Mouse (Mus musculus) midbrain, postnatal 0 days (tissue): ENCODE results near the gene Cradd. TPM values are rescaled to one million over a fixed set of nuclear protein-coding genes. Genes with fewer than 3 reads are reported as not detected.

Experiments used
- ATAC-seq: fragments of 200-750 bp; cut with Nextera tagmentation; 2 replicates; pipeline ENCODE4 v1.8.0; 2017; ENCODE audit warnings: moderate number of reproducible peaks, mild to moderate bottlenecking, moderate TSS enrichment, moderate library complexity; ENCODE audit not compliant: low FRiP score
- DNase-seq: peaks from one replicate; pipeline ENCODE4 v3.0.0-alpha.2; 2015; ENCODE audit warnings: low spot score
- H3K27ac ChIP-seq: fragments of 300-500 bp; sonication (generic); 2 replicates; pipeline ENCODE4 v1.5.1; 2014; ENCODE audit warnings: low read depth, mild to moderate bottlenecking, low read length, mixed read lengths
- H3K27me3 ChIP-seq: fragments of 300-500 bp; sonication (generic); 2 replicates; pipeline ENCODE4 v1.6.1; 2014; ENCODE audit warnings: low read length, control low read depth, mixed read lengths; ENCODE audit not compliant: insufficient read depth
- H3K36me3 ChIP-seq: fragments of 300-500 bp; sonication (generic); 2 replicates; pipeline ENCODE4 v1.6.1; 2014; ENCODE audit warnings: low read length, control low read depth, mixed read lengths; ENCODE audit not compliant: insufficient read depth
- H3K4me1 ChIP-seq: fragments of 300-500 bp; sonication (generic); 2 replicates; pipeline ENCODE4 v1.6.1; 2014; ENCODE audit warnings: mild to moderate bottlenecking, control low read depth, antibody characterized with exemption, low read length, mixed read lengths; ENCODE audit not compliant: insufficient read depth
- H3K4me2 ChIP-seq: fragments of 300-500 bp; sonication (generic); 2 replicates; pipeline ENCODE4 v1.6.1; 2014; ENCODE audit warnings: low read depth, mild to moderate bottlenecking, low read length, mixed read lengths; ENCODE audit not compliant: poor library complexity, severe bottlenecking
- H3K4me3 ChIP-seq: fragments of 300-500 bp; sonication (generic); 2 replicates; pipeline ENCODE4 v1.5.1; 2014; ENCODE audit warnings: low read depth, mild to moderate bottlenecking, low read length, moderate library complexity
- H3K9ac ChIP-seq: fragments of 300-500 bp; sonication (generic); replicated peaks from 2 replicates; pipeline ENCODE4 v1.6.1; 2014; ENCODE audit warnings: mild to moderate bottlenecking, low read length, moderate library complexity, mixed read lengths; ENCODE audit not compliant: poor library complexity, severe bottlenecking
- H3K9me3 ChIP-seq: fragments of 300-500 bp; sonication (generic); 2 replicates; pipeline ENCODE4 v1.6.1; 2016; ENCODE audit warnings: low read length, control low read depth
- CTCF ChIP-seq: IDR thresholded peaks from 2 replicates; pipeline ENCODE4 v1.5.1; 2016; ENCODE audit warnings: antibody characterized with exemption, mild to moderate bottlenecking
- WGBS: fragments of 180-500 bp; shearing (Covaris S2); extraction: QIAGEN DNeasy Blood & Tissue Kit; methylation state at CpG from one replicate; pipeline ENCODE4 v1.1.7; 2014; 5-methylcytosine and 5-hydroxymethylcytosine counted together
- polyA plus RNA-seq: library from polyadenylated mRNA; unstranded; fragments of >200 nt; fragmentation: Nextera tagmentation; extraction: Ambion mirVana; gene quantifications from 2 replicates; pipeline ENCODE4 v1.2.1, GENCODE M21; 2015
- total RNA-seq: library from RNA; depleted of rRNA; stranded (reverse); fragments of >200 nt; gene quantifications from 2 replicates; pipeline ENCODE4 v1.2.3, GENCODE M21; 2014

Cradd gene
- total and polyA plus RNA-seq, 2 experiments from 2014 or later: 8.2 to 9.2 TPM

- no peak for DNase-seq
- TF ChIP-seq CTCF: no peak
- no peaks in the 10 kb centered on the region for H3K4me1 ChIP-seq
- 80% methylated on average over 7 of the region's 7 CpGs for WGBS
- H3K36me3 ChIP-seq: no peaks in the 10 kb centered on the region
- no peak for ATAC-seq
- no peaks in the 10 kb centered on the region for H3K9me3 ChIP-seq
- H3K27me3 ChIP-seq: no peaks in the 10 kb centered on the region
- H3K4me3 ChIP-seq: no peak overlapping the region
- no peak overlapping the region for H3K9ac ChIP-seq
- H3K4me2 ChIP-seq: no peak overlapping the region
- no peak overlapping the region for H3K27ac ChIP-seq
These were observed 43.3 kb upstream of the Cradd start for GRCm38 (mm10) chr10:95367241-95367640.

DNA sequence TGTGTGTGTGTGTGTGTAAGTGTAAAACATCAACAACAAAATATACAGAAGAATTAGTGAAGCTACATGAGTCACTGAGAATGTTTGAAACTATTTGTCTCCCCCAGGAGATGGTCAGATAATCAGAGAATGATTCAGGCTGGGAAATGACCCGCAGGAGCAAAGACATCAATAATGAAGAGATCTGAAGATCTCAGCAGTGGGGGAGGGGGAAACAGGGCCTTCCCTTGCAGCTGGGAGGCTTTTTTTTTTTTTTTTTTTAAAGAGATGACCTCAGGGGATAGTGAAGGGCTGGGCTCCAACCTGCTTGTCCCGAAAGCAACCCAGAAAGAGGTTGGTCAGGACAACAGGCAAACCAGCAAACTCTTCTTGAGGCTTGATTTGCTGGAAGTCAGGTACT is 38.4 kb upstream of the Cradd start:
- H3K4me1 ChIP-seq: no peaks in the 10 kb centered on the region
- DNase-seq (no peak), ATAC-seq (no peak)
- no peaks in the 10 kb centered on the region for H3K36me3 ChIP-seq
- no peaks in the 10 kb centered on the region for H3K27me3 ChIP-seq
- no peak overlapping the region for H3K4me3 ChIP-seq
- no peaks in the 10 kb centered on the region for H3K9me3 ChIP-seq
- no peak overlapping the region for H3K4me2 ChIP-seq
- no peak overlapping the region for H3K27ac ChIP-seq
- no peak for TF ChIP-seq CTCF
- H3K9ac ChIP-seq: no peak overlapping the region
- WGBS: 43% methylated on average over 2 of the region's 2 CpGs

GRCm38 (mm10) chr10:95361260-95361841 is 37.4 kb upstream of the Cradd start:
- DNase-seq (no peak), ATAC-seq (no peak)
- H3K27me3 ChIP-seq: no peaks in the 10 kb centered on the region
- no peak overlapping the region for H3K27ac ChIP-seq
- no peak for TF ChIP-seq CTCF
- 93% methylated on average over 12 of the region's 12 CpGs for WGBS
- no peak overlapping the region for H3K4me3 ChIP-seq
- H3K4me2 ChIP-seq: no peak overlapping the region
- no peaks in the 10 kb centered on the region for H3K4me1 ChIP-seq
- H3K9me3 ChIP-seq: no peaks in the 10 kb centered on the region
- H3K36me3 ChIP-seq: no peaks in the 10 kb centered on the region
- no peak overlapping the region for H3K9ac ChIP-seq

GRCm38 (mm10) chr10:95360048-95360447 is 36.1 kb upstream of the Cradd start:
- Histone ChIP-seq H3K9ac (no peak overlapping the region), H3K4me3 (no peak overlapping the region), H3K27me3 (no peaks in the 10 kb centered on the region), H3K27ac (no peak overlapping the region), H3K9me3 (no peaks in the 10 kb centered on the region), H3K4me2 (no peak overlapping the region), H3K36me3 (no peaks in the 10 kb centered on the region), H3K4me1 (no peaks in the 10 kb centered on the region)
- ATAC-seq (no peak), DNase-seq (no peak)
- 90% methylated on average over 5 of the region's 5 CpGs for WGBS
- no peak for TF ChIP-seq CTCF

GRCm38 (mm10) chr10:95357721-95358120 is 33.8 kb upstream of the Cradd start:
- ATAC-seq (no peak), DNase-seq (no peak)
- TF ChIP-seq CTCF: no peak
- no peaks in the 10 kb centered on the region for H3K9me3 ChIP-seq
- no peak overlapping the region for H3K9ac ChIP-seq
- no peaks in the 10 kb centered on the region for H3K36me3 ChIP-seq
- H3K4me1 ChIP-seq: no peaks in the 10 kb centered on the region
- H3K27ac ChIP-seq: no peak overlapping the region
- WGBS: 93% methylated on average over 3 of the region's 3 CpGs
- no peaks in the 10 kb centered on the region for H3K27me3 ChIP-seq
- no peak overlapping the region for H3K4me2 ChIP-seq
- no peak overlapping the region for H3K4me3 ChIP-seq

- no peaks in the 10 kb centered on the region for H3K4me1 ChIP-seq
- DNase-seq (no peak), ATAC-seq (no peak)
- no peak overlapping the region for H3K9ac ChIP-seq
- H3K36me3 ChIP-seq: no peaks in the 10 kb centered on the region
- H3K9me3 ChIP-seq: peaks cover 4% of the 10 kb centered on the region; the same call in 1 of the 2 replicates
- WGBS: 82% methylated on average over 7 of the region's 7 CpGs
- no peak overlapping the region for H3K27ac ChIP-seq
- H3K4me3 ChIP-seq: no peak overlapping the region
- no peak for TF ChIP-seq CTCF
- no peaks in the 10 kb centered on the region for H3K27me3 ChIP-seq
- H3K4me2 ChIP-seq: no peak overlapping the region
These were observed 32.8 kb upstream of the Cradd start for GRCm38 (mm10) chr10:95356711-95357110.
